Mouse (Mus musculus): ENCODE data around the gene Mcur1.

- TF ChIP-seq CTCF (IDR thresholded peaks at IDR 0.05): no peak
- TF ChIP-seq POLR2A (IDR thresholded peaks at IDR 0.05; ENCODE audit: insufficient read depth, low read depth, low read length): no peak
- no peak for TF ChIP-seq EP300 (IDR thresholded peaks at IDR 0.05; ENCODE audit: insufficient read depth, low read depth, low read length)
Observed at GRCm38 (mm10) chr13:43530129-43530831, 29.7 kb downstream of the Mcur1 start.

Data from heart, adult 2 months (tissue).